ENCODE assay signal across 8 mouse cellular contexts in genomic region chr17:24514270-24515257, GRCm38 (mm10). TPM values are rescaled to one million over a fixed set of nuclear protein-coding genes. Genes with fewer than 3 reads are reported as not detected.
DNase-seq lines count a peak whose midpoint lies in the region; ATAC-seq and TF ChIP-seq lines count a peak whose summit lies in the region.

No protein-coding gene starts in this region.

- peak; percentile 67 for TF ChIP-seq POLR2A in heart, adult 2 months (IDR thresholded peaks at IDR 0.05; ENCODE audit: insufficient read depth, low read depth, low read length)
- TF ChIP-seq POLR2A in kidney, adult 2 months (IDR thresholded peaks at IDR 0.05; ENCODE audit: low read depth, low read length), result no peak

- 0 out of 2 replicates have a peak, but pooled peaks have one; percentile 41 for TF ChIP-seq EP300 in heart, adult 2 months (IDR thresholded peaks at IDR 0.05; ENCODE audit: insufficient read depth, low read depth, low read length)

- WGBS in heart, adult 2 months, result 59% methylated on average over 24 of the region's 24 CpGs
- 76% methylated on average over 24 of the region's 24 CpGs for WGBS in kidney, adult 2 months
- 84% methylated on average over 24 of the region's 24 CpGs for WGBS in lung, embryonic 14.5 days

- peak overlapping the region; percentile 48 for H3K4me2 ChIP-seq in lung, embryonic 14.5 days

- no peaks in the 10 kb centered on the region for H3K36me3 ChIP-seq in heart, adult 2 months (ENCODE audit: control insufficient read depth, insufficient read depth, low read length)
- no peaks in the 10 kb centered on the region for H3K36me3 ChIP-seq in kidney, adult 2 months (ENCODE audit: control insufficient read depth, insufficient read depth, low read length)
- H3K36me3 ChIP-seq in lung, embryonic 14.5 days (ENCODE audit: insufficient read depth), result peaks cover 96% of the 10 kb centered on the region

- no peak for TF ChIP-seq CTCF in heart, adult 2 months (IDR thresholded peaks at IDR 0.05)
- no peak for TF ChIP-seq CTCF in kidney, adult 2 months (conservative IDR thresholded peaks at IDR 0.05; ENCODE audit: insufficient read depth, insufficient read length, low read depth, low read length)
- TF ChIP-seq CTCF in lung, embryonic 14.5 days (IDR thresholded peaks at IDR 0.05; ENCODE audit: low read depth), result no peak

- DNase-seq in adrenal gland, postnatal 14 days, result peak; percentile 40
- DNase-seq in adrenal gland, adult 8-10 months, result no peak
- DNase-seq in heart, adult 2 months, result peak in 1 of 2 experiments; percentile 48
- DNase-seq in kidney, adult 2 months, result peak; percentile 57
- peak; percentile 55 for DNase-seq in lung, embryonic 14.5 days
- DNase-seq in MN1 (ENCODE audit: low spot score), result no peak
- no peak for DNase-seq in cerebellum, postnatal 10 days
- no peak for DNase-seq in left cerebral cortex, adult 18-20 months (ENCODE audit: low spot score in 2 of 2)

- peak; percentile 66 for ATAC-seq in lung, embryonic 14.5 days (ENCODE audit: insufficient read depth)

- peak overlapping the region; percentile 82 for H3K27ac ChIP-seq in heart, adult 2 months
- peak overlapping the region; percentile 36; the same call in 1 of the 2 replicates for H3K27ac ChIP-seq in kidney, adult 2 months (ENCODE audit: insufficient read depth, low read depth, low read length)
- H3K27ac ChIP-seq in lung, embryonic 14.5 days (ENCODE audit: low read depth), result peak overlapping the region; percentile 84

- H3K4me1 ChIP-seq in heart, adult 2 months (ENCODE audit: control insufficient read depth, insufficient read depth, low read length), result no peaks in the 10 kb centered on the region; the same call in 1 of the 2 replicates
- no peaks in the 10 kb centered on the region for H3K4me1 ChIP-seq in kidney, adult 2 months (ENCODE audit: control insufficient read depth, insufficient read depth, low read length)
- H3K4me1 ChIP-seq in lung, embryonic 14.5 days (ENCODE audit: insufficient read depth), result no peaks in the 10 kb centered on the region; the same call in 1 of the 2 replicates

- no peaks in the 10 kb centered on the region for H3K27me3 ChIP-seq in heart, adult 2 months (ENCODE audit: control insufficient read depth, insufficient read depth, low read length)
- no peaks in the 10 kb centered on the region for H3K27me3 ChIP-seq in kidney, adult 2 months (replicated peaks; ENCODE audit: control insufficient read depth, insufficient read depth, low read length)
- no peaks in the 10 kb centered on the region for H3K27me3 ChIP-seq in lung, embryonic 14.5 days (ENCODE audit: insufficient read depth, low read length)

- intact Hi-C loops in heart, adult 2 months (cut with DNase I), result loop anchor here (5.0 kb wide), 1 partner anchor 37 kb away; the partner anchor contains the start of gene Mlst8

- H3K79me2 ChIP-seq in heart, adult 2 months (replicated peaks; ENCODE audit: control insufficient read depth, insufficient read depth, low read length), result no peaks in the 10 kb centered on the region

- H3K4me3 ChIP-seq in heart, adult 2 months, result peak overlapping the region; percentile 41
- peak overlapping the region; percentile 17; the same call in 1 of the 2 replicates for H3K4me3 ChIP-seq in kidney, adult 2 months (ENCODE audit: insufficient read depth, low read depth, low read length)
- peak overlapping the region; percentile 24 for H3K4me3 ChIP-seq in lung, embryonic 14.5 days (ENCODE audit: low read depth, low read length)

- H3K9me3 ChIP-seq in lung, embryonic 14.5 days (ENCODE audit: low read depth, low read length), result no peaks in the 10 kb centered on the region

- peak overlapping the region; percentile 38 for H3K9ac ChIP-seq in heart, adult 2 months (ENCODE audit: low read depth, low read length)
- peak overlapping the region; percentile 25; the same call in 1 of the 2 replicates for H3K9ac ChIP-seq in lung, embryonic 14.5 days

RNA-seq across cellular contexts. Expression of gene Traf7, which starts 13.2 kb away (rescaled TPM):
- 85.4 and 101 TPM in 2 replicates for total RNA-seq in adrenal gland, postnatal 14 days (2021)
- 100 to 1,000 TPM in 3 of 4 experiments, 10 to 100 TPM in 1; 92.1 to 189 (median 132) TPM for total RNA-seq in adrenal gland, adult 8-10 months (2022)
- 10 to 100 TPM; 41.9 to 46.5 TPM for total RNA-seq in heart, adult 2 months (2021)
- polyA plus RNA-seq in heart, adult 2 months (2012; rRNA removed), result 93.4 and 109 TPM in 2 replicates
- polyA plus RNA-seq in kidney, adult 2 months (2012; rRNA removed), result 108 and 124 TPM in 2 replicates
- 103 and 106 TPM in 2 replicates for polyA plus RNA-seq in lung, embryonic 14.5 days (2014; fragmentation: Nextera tagmentation; extraction: Ambion mirVana)
- 10 to 100 TPM; 64.2 to 83.9 TPM for total RNA-seq in left cerebral cortex, adult 18-20 months (2021)

RNA-seq across cellular contexts. Expression of gene Rab26, which starts 19.4 kb away (rescaled TPM):
- 1.1 and 1.8 TPM in 2 replicates for total RNA-seq in adrenal gland, postnatal 14 days (2021)
- total RNA-seq in adrenal gland, adult 8-10 months (2022), result 1 to 10 TPM in 3 of 4 experiments, under 1 TPM in 1; 0.81 to 3.5 (median 2.4) TPM
- total RNA-seq in heart, adult 2 months (2021), result under 1 TPM in 1 of 2 experiments, not detected in 1; 0.39 TPM
- 0.10 and 0.12 TPM in 2 replicates for polyA plus RNA-seq in heart, adult 2 months (2012; rRNA removed)
- 0.56 and 0.58 TPM in 2 replicates for polyA plus RNA-seq in kidney, adult 2 months (2012; rRNA removed)
- polyA plus RNA-seq in lung, embryonic 14.5 days (2014; fragmentation: Nextera tagmentation; extraction: Ambion mirVana), result 2.8 and 3.1 TPM in 2 replicates
- total RNA-seq in left cerebral cortex, adult 18-20 months (2021), result 10 to 100 TPM; 45.8 to 50.0 TPM

RNA-seq across cellular contexts. Expression of gene Caskin1, which starts 26.2 kb away (rescaled TPM):
- 14.8 and 16.1 TPM in 2 replicates for total RNA-seq in adrenal gland, postnatal 14 days (2021)
- total RNA-seq in adrenal gland, adult 8-10 months (2022), result 10 to 100 TPM; 49.1 to 61.2 (median 53.8) TPM
- under 1 TPM; 0.16 to 0.55 TPM for total RNA-seq in heart, adult 2 months (2021)
- polyA plus RNA-seq in heart, adult 2 months (2012; rRNA removed), result 0.23 and 0.45 TPM in 2 replicates
- 0.52 and 0.80 TPM in 2 replicates for polyA plus RNA-seq in kidney, adult 2 months (2012; rRNA removed)
- polyA plus RNA-seq in lung, embryonic 14.5 days (2014; fragmentation: Nextera tagmentation; extraction: Ambion mirVana), result 0.93 and 1.1 TPM in 2 replicates
- 100 to 1,000 TPM; 123 to 129 TPM for total RNA-seq in left cerebral cortex, adult 18-20 months (2021)

RNA-seq across cellular contexts. Expression of gene Pkd1, which starts 35.1 kb away (rescaled TPM):
- 42.2 and 44.3 TPM in 2 replicates for total RNA-seq in adrenal gland, postnatal 14 days (2021)
- 10 to 100 TPM; 58.5 to 88.8 (median 71.0) TPM for total RNA-seq in adrenal gland, adult 8-10 months (2022)
- 10 to 100 TPM; 35.6 to 36.2 TPM for total RNA-seq in heart, adult 2 months (2021)
- polyA plus RNA-seq in heart, adult 2 months (2012; rRNA removed), result 48.5 and 59.9 TPM in 2 replicates
- polyA plus RNA-seq in kidney, adult 2 months (2012; rRNA removed), result 34.6 and 42.9 TPM in 2 replicates
- polyA plus RNA-seq in lung, embryonic 14.5 days (2014; fragmentation: Nextera tagmentation; extraction: Ambion mirVana), result 27.6 and 34.0 TPM in 2 replicates
- total RNA-seq in left cerebral cortex, adult 18-20 months (2021), result 10 to 100 TPM; 67.5 to 71.2 TPM

RNA-seq across cellular contexts. Expression of gene Mlst8, which starts 35.7 kb away (rescaled TPM):
- total RNA-seq in adrenal gland, postnatal 14 days (2021), result 19.5 and 23.3 TPM in 2 replicates
- total RNA-seq in adrenal gland, adult 8-10 months (2022), result 10 to 100 TPM; 24.3 to 37.6 (median 32.2) TPM
- 10 to 100 TPM in 1 of 2 experiments, 1 to 10 TPM in 1; 8.5 to 10.7 TPM for total RNA-seq in heart, adult 2 months (2021)
- 28.1 and 42.0 TPM in 2 replicates for polyA plus RNA-seq in heart, adult 2 months (2012; rRNA removed)
- 26.1 and 32.1 TPM in 2 replicates for polyA plus RNA-seq in kidney, adult 2 months (2012; rRNA removed)
- 23.8 and 30.2 TPM in 2 replicates for polyA plus RNA-seq in lung, embryonic 14.5 days (2014; fragmentation: Nextera tagmentation; extraction: Ambion mirVana)
- total RNA-seq in left cerebral cortex, adult 18-20 months (2021), result 10 to 100 TPM; 34.9 to 35.3 TPM

Comparison
In these comparisons a context has a peak if more than half of its experiments do, and no peak if none do; other contexts are left out.
1. DNase-seq: peak in adrenal gland, postnatal 14 days (single experiment), kidney, adult 2 months (single experiment) and lung, embryonic 14.5 days (single experiment); none in adrenal gland, adult 8-10 months (single experiment), MN1 (single experiment), cerebellum, postnatal 10 days (0 of 2) and left cerebral cortex, adult 18-20 months (0 of 2).
2. RNA of gene Rab26, which starts 19.4 kb away (total RNA-seq): 45.8 to 50.0 TPM in left cerebral cortex, adult 18-20 months; 0.81 to 3.5 TPM in adrenal gland, adult 8-10 months, 1.1 to 1.8 TPM in adrenal gland, postnatal 14 days and 0.39 TPM in heart, adult 2 months; every median in the first group is over 10 times any median in the second.
3. RNA of gene Caskin1, which starts 26.2 kb away (total RNA-seq): 123 to 129 TPM in left cerebral cortex, adult 18-20 months, 49.1 to 61.2 TPM in adrenal gland, adult 8-10 months and 14.8 to 16.1 TPM in adrenal gland, postnatal 14 days; 0.16 to 0.55 TPM in heart, adult 2 months; every median in the first group is over 10 times any median in the second.
4. Peak in every context shown above with its lines, with median percentiles within 50 percentile points of each other: H3K27ac ChIP-seq and H3K4me3 ChIP-seq.